Mouse (Mus musculus): ENCODE measurements around the gene Agfg2.

DNA sequence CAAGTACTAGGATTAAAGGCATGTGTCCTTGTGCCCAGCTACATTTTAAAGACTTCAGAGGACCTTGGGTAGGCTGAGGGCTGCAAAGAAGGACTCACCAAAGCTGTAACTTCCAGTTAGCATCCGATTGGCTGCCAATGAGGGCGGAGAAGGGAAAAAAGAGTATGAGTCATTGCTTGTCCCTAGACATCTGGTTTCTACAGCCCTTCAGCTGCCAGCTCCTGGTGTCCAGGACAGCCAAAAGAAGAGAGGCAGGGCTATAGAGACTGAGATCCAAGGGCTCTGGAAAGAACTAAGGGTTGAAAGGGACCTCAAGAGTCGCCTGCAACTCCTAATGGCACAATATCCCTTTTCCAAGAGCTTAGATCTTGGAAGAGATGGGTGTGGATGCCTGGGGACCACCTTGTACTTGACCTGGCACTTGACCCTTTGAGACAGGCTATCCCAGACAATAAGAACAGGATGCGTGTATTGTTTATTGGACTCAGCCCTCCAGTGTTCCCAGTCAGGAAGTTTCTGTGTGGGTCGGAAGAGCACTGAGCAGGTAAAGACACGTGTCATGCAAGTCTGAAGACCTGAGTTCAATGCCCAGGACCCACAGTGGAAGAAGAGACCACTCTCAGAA, 24.4 kb downstream of the Agfg2 start:
- TF ChIP-seq POLR2A (IDR thresholded peaks at IDR 0.05; ENCODE audit: borderline replicate concordance, control insufficient read depth, low read depth, low read length) (no peak), CTCF (IDR thresholded peaks at IDR 0.05; ENCODE audit: control insufficient read depth, insufficient read depth, low read length) (no peak)
